Mouse (Mus musculus) brain, embryonic 14.5 days (tissue): ENCODE results near the gene Kctd7.

Source experiments
- CTCF ChIP-seq: fragments of 200-500 bp; IDR thresholded peaks from 2 replicates; pipeline ENCODE4 v1.5.1; 2012; ENCODE audit warnings: inconsistent platforms, mild to moderate bottlenecking, moderate library complexity, borderline replicate concordance; ENCODE audit not compliant: insufficient read depth, insufficient read length; ENCODE audit errors: extremely low read depth
- POLR2A ChIP-seq: fragments of 200-500 bp; IDR thresholded peaks from 2 replicates; pipeline ENCODE4 v1.6.1; 2012; ENCODE audit warnings: mild to moderate bottlenecking, inconsistent platforms, borderline replicate concordance; ENCODE audit not compliant: poor library complexity, insufficient read depth, insufficient read length, severe bottlenecking; ENCODE audit errors: extremely low read depth

DNA sequence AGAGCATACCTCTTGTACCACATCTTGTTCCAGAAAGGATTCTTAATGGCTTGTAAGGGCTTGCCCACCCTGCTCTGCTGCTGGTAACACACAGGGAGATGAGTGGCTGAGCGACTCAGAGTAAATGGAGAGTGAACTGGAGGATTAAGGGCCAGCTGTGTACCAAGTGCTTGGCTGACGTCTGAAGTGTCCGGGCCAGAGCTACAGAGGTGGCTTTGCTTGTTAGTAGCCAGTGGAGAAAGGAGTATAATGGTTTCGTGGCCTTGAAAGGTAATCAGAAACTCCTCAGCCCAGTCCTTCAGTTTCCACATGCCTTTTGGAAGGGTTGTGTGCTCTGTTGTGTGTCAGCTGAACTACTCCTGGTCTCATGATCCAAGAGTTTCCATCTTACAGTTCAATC lies 33.2 kb downstream of the Kctd7 start:
- TF ChIP-seq CTCF: no peak
- no peak for TF ChIP-seq POLR2A
